Mouse (Mus musculus) lung, adult 18-20 months (tissue): ENCODE data around the gene 5730522E02Rik.
"Not testable (repeated sequence)": the region's sequence is repeated elsewhere in the genome, so short reads cannot be mapped to it uniquely, and the experiment has no call there.

Experiments used
- DNase-seq, 2 experiments: peaks; one replicate each; pipeline ENCODE4 v3.0.0; 2022; ENCODE audit warnings: mixed read lengths in 2 of 2

The 5730522E02Rik gene

DNA sequence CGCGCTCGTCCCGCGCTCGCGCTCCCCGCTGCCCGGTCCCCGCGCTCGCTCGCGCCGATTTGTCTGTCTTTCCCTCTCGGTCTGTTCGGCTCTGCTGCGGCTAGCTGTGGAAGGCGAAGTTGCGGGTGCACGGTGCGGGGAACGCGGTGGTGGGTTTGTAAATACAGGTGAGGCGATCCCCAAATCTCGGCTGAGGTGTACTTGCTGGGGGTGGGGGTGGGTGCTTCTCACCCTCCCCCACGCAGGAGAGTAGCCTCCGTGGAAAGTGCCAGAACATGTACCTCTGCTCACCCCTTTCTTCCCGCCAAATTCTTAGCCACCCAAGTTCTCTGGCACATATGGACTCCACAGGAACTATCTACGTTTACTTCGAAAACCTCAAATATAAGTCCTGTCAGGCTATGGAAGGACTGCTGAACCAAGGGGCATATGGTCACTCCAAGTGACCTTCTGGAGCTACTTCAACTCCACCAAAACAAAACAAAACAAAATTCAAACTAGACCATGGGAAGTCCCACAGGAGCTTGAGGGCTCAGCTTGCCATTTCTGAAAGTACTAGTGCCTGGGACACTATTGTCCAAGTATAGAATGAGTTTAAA is at the start of gene 5730522E02Rik:
TSS of gene 5730522E02Rik (minus strand) at position 182 of the 599 bp plus-strand sequence.
- no peak for DNase-seq

- DNase-seq = no peak
These were observed 26.0 kb upstream of the 5730522E02Rik start for GRCm38 (mm10) chr11:26236540-26236939.

- no peak for DNase-seq
These were observed 19.3 kb upstream of the 5730522E02Rik start for GRCm38 (mm10) chr11:26229895-26230294.

- not testable (repeated sequence) for DNase-seq
These were observed 3.1 kb upstream of the 5730522E02Rik start for GRCm38 (mm10) chr11:26213643-26214042.

GRCm38 (mm10) chr11:26209811-26210581 is 567 bp downstream of the 5730522E02Rik start:
- DNase-seq = peak; percentile 10 to 23

- no peak for DNase-seq
These were observed 7.1 kb downstream of the 5730522E02Rik start for GRCm38 (mm10) chr11:26203466-26203865.

DNA sequence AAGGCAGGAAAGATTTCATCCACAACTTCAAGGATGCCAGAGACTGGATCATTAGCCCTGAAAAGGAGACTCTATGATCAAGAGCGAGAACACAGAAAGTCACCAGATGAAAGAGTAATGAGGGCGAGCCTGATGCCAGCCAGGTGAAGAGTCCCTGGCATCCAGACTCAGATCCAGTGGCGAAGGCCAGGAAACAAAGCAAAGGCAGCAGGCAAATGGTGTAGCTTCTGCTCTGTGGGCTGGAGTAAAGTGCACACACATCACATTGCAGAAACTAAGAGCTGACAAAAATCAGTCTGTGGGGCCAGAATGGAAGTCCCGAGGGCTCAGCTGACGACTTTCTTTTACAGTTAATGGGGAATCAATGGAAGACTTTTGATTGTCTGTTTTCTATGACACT is 7.7 kb downstream of the 5730522E02Rik start:
- DNase-seq = no peak

DNA sequence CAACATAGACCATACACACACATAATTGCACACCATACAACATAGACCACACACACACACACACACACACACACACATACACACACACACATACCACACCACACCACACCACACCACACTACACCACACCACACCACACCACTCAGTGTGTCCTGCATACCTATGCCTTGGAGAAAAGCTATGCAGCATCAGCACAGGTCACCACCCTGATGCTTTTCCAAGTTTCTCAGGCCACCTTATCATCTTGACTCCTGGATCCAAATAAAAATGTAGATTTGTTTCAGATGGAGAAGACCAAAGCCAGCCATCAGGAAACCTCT is 8.8 kb downstream of the 5730522E02Rik start:
- no peak for DNase-seq

GRCm38 (mm10) chr11:26200970-26201777 is 9.4 kb downstream of the 5730522E02Rik start:
- DNase-seq = peak; percentile 11 to 36

GRCm38 (mm10) chr11:26195468-26195867 is 15.1 kb downstream of the 5730522E02Rik start:
- DNase-seq = no peak

DNA sequence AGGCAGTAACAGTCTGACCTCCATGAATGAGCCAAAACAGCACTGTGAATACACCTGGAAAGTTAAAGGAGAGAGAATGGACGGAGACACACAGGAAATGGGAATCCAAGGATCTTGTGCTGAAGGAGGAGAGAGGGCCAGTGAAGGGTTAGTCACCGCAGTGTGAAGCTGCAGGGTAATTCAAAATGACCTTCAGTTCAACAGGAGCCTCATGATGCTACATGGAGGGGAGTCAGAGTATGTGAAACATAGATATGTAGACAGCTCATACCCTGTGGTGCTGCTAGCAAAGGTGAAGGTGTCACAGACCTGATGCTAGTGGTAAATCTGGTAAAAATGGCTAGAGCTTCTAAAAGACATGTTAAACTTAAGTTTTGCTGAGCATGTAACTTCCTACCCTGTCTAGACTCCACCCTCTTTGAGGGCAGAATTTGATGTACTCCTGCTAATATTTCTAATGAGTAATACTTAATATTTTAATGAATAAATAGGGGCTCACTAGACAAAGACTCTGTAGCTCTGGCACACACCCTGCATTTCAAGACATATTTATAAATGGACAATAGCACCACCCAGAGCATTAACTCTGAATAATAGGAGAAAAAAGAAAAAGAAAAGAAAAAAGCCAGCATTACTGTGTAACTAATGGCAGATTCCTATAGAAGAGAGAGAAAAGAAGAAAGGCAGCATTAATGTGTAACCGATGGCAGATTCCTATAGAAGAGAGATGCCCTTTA is 23.2 kb downstream of the 5730522E02Rik start:
- DNase-seq = no peak

DNA sequence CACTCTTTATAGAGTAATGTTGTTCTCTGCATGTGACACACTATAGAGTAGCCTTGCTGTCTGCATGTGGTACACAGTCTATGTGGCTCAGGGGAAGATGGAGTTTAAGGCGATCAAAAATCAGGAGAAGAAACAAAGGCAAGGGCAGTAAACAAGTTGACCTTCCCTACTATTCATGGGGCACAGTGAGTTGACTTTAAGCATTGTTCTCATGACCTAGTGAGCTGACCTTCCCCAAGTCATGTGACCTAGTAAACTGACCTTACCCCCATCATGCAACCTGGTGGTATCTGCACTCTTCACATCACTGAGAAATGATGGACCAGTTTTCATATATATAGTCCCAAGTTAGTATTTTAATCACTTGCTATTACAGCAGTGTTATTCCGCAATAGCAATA is 40.0 kb downstream of the 5730522E02Rik start:
- no peak for DNase-seq

- DNase-seq = no peak
These were observed 43.0 kb downstream of the 5730522E02Rik start for GRCm38 (mm10) chr11:26167609-26167971.

DNA sequence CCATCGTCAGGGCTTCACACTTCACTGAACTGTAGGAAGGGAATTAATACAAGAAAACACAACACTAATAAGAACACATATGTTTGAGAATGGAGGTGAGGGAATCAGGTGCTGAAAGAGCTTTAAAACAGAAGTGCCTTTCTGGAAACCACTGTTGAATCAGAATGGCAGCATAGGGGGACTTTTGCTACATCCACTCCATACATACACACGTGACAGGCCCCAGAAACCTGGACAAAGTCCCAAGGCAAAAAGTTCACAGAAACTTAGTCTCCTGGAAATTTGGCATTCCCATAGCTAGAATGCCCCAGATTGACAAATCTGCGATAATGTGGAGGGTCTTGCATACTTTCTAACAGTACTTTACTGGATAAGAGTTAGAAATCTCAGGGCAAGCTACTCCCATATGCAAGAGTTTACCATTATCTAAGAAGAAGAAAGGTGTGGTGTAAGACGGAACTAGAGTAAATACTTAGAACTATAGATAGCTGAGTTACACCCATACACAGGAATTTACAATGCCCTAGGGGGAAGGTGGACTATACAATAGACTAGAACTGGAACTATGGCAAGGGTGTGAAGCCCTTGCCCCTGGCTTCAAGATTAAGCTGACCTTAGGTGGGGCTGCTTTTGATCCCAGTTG is 43.5 kb downstream of the 5730522E02Rik start:
- DNase-seq = no peak

- no peak for DNase-seq
These were observed 45.8 kb downstream of the 5730522E02Rik start for GRCm38 (mm10) chr11:26164651-26165259.

DNA sequence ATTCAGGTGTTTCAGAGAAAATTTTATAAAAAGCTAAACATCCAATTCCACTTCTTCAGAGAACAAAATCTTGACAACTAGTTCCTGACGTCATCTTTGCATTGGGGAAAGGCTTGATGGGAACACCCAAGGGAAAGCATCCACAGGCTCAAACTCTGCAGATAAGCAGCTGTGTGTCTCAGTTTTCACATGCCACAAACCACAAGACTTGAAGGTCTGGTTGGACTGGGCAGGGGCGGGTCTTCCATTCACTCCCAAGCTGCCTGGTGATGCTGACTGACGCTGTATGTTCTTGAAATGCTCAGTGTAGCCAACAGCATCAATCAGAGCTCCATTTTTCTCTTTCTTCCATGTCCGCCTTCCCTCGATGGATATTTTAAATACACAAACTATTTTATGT is 49.2 kb downstream of the 5730522E02Rik start:
- DNase-seq = no peak

DNA sequence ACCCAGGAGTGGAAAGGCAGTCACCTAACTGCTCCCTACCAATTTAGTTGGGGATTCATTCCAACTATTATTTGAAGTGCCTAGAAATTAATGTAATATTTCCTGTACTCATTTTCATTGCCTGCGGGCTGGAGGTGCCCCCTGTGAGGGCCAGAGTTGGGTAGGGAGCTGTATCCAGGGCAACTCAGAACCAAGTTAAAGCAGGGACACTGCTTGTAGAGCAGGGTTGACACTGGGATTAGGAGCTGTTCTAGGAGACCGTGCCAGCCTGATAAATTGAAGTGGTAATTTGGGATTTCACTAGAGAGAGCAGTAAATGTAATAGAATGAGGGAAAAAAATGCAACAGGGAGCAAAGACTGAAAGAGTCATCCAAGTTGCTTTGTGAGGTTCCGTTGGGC is 51.5 kb downstream of the 5730522E02Rik start:
- no peak for DNase-seq

DNA sequence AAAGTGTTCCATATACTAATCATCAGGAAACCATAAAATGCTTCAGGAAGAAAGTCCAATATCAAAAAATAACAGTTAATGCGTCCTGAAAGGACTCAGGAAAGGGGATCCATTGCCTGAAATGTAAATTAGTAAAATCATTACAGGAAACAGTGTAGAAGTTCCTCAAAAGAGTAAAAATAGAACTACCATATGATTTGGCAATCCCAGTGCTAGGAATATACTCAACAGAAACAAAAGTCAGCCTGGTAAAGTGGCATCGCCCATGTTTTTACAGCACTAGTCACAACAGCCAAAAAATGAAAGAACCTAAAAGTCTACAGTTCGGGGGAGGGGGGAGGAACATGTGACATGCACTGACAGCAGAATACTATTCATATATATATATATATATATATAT is 70.5 kb downstream of the 5730522E02Rik start:
- DNase-seq = no peak

DNA sequence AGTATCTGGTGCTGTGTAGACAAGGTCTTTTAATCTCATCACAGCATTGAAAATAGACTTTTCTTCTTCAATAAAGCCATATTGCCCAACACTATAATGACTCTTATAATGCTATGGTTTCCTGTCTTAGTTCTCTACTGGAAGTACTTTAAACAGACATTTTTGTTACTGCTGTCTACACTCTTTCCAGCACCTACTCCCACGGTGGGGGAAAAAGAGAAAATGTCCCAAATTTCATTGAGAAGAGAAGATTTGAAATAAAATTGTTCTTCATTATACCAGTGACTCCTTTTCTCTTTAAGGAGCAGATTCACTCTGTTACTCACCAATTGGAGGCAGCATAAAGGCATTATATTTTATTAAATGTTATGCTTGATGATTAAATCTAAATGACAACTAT is 72.5 kb downstream of the 5730522E02Rik start:
- no peak for DNase-seq

- DNase-seq = no peak
These were observed 79.7 kb downstream of the 5730522E02Rik start for GRCm38 (mm10) chr11:26130911-26131310.

DNA sequence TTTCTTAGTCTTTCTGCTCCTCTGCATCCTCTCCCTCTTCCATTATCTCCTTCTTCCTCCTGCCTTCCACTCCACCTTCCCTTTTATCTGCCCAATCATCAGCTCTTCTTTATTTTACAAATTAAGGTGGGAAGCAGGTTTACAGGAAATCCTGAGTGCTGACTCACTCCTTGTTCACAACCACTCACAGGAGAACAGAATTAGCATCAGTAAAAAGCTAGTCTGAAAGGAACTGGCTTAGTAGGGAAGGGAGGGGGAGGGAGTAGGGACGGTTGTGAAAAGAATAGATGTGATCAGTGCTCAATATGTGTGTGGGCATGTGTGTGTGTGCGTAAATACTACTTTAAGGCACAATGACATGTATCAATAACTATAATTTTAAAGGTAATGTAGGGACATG is 81.5 kb downstream of the 5730522E02Rik start:
- DNase-seq = no peak

- DNase-seq = no peak
These were observed 82.2 kb downstream of the 5730522E02Rik start for GRCm38 (mm10) chr11:26128385-26128784.
